Mouse (Mus musculus) CH12.LX (cell line): ENCODE results near the gene Esr1. TPM values are rescaled to one million over a fixed set of nuclear protein-coding genes. Genes with fewer than 3 reads are reported as not detected.

Experiments
- DNase-seq: peaks from one replicate; pipeline ENCODE4 v3.0.0-alpha.2; 2013; ENCODE audit errors: extremely low read depth
- H3K27ac ChIP-seq: 2 replicates; pipeline ENCODE4 v1.5.1; 2012; ENCODE audit warnings: low read depth, mild to moderate bottlenecking, control low read depth, moderate library complexity; ENCODE audit not compliant: insufficient read depth
- H3K27me3 ChIP-seq: replicated peaks from 2 replicates; pipeline ENCODE3; 2012; ENCODE audit warnings: inconsistent platforms
- H3K36me3 ChIP-seq, 2 experiments: replicated peaks in 1 of 2; 2 replicates each; pipeline versions ENCODE3 to v1.6.1; 2012; ENCODE audit warnings: inconsistent platforms in 1 of 2, low read length in 1 of 2, mild to moderate bottlenecking in 1 of 2, mixed read lengths in 1 of 2, moderate library complexity in 1 of 2; ENCODE audit not compliant: control insufficient read depth in 1 of 2, insufficient read depth in 1 of 2
- H3K4me1 ChIP-seq, 2 experiments: 2 replicates each; pipeline ENCODE4 v1.6.1; 2012; ENCODE audit warnings: inconsistent platforms in 1 of 2, moderate library complexity in 1 of 2; ENCODE audit not compliant: insufficient read depth in 2 of 2, control insufficient read depth in 1 of 2
- H3K4me2 ChIP-seq: 2 replicates; pipeline ENCODE4 v1.6.1; 2012; ENCODE audit warnings: low read depth, mild to moderate bottlenecking, control low read depth; ENCODE audit not compliant: poor library complexity, insufficient read depth, severe bottlenecking
- H3K4me3 ChIP-seq, 3 experiments: fragments of 150-350 bp in 1 of 3; sonication (generic) in 1 of 3; replicated peaks in 1 of 3; 2 replicates each; pipeline versions ENCODE3 to v1.5.1; 2011 to 2012; ENCODE audit warnings: low read depth in 2 of 3, low read length in 2 of 3, mild to moderate bottlenecking in 2 of 3, moderate library complexity in 2 of 3, control low read depth in 1 of 3, improper control_type of control experiment in 1 of 3, inconsistent platforms in 1 of 3, mixed read lengths in 1 of 3; ENCODE audit not compliant: poor library complexity in 1 of 3
- H3K79me2 ChIP-seq: replicated peaks from 2 replicates; pipeline ENCODE4 v1.6.1; 2012; ENCODE audit warnings: mild to moderate bottlenecking, moderate library complexity; ENCODE audit not compliant: control insufficient read depth, poor library complexity, insufficient read depth, severe bottlenecking; ENCODE audit errors: extremely low read depth
- H3K9ac ChIP-seq: 2 replicates; pipeline ENCODE4 v1.6.1; 2012; ENCODE audit warnings: low read depth, mild to moderate bottlenecking, control low read depth, moderate library complexity; ENCODE audit not compliant: insufficient read depth
- H3K9me3 ChIP-seq: replicated peaks from 2 replicates; pipeline ENCODE3; 2012; ENCODE audit warnings: low read length, inconsistent platforms, mixed read lengths
- BHLHE40 ChIP-seq: IDR thresholded peaks from 2 replicates; pipeline ENCODE4 v1.6.1; 2011; ENCODE audit warnings: mild to moderate bottlenecking, low read depth, low read length, improper control_type of control experiment
- CHD1 ChIP-seq: IDR thresholded peaks from 2 replicates; pipeline ENCODE4 v1.6.1; 2012; ENCODE audit warnings: low read depth, low read length, improper control_type of control experiment, inconsistent platforms
- CHD2 ChIP-seq: IDR thresholded peaks from 2 replicates; pipeline ENCODE4 v1.6.1; 2011; ENCODE audit warnings: low read length, improper control_type of control experiment
- CTCF ChIP-seq, 2 experiments: IDR thresholded peaks in 1 of 2; conservative IDR thresholded peaks in 1 of 2; 2 replicates each; pipeline ENCODE4 v1.5.1; 2011 to 2012; ENCODE audit warnings: low read depth in 2 of 2, low read length in 2 of 2, improper control_type of control experiment in 1 of 2, inconsistent platforms in 1 of 2, mild to moderate bottlenecking in 1 of 2, moderate library complexity in 1 of 2
- E2F4 ChIP-seq: IDR thresholded peaks from 2 replicates; pipeline ENCODE4 v1.6.1; 2011; ENCODE audit warnings: low read depth, low read length, improper control_type of control experiment; ENCODE audit not compliant: insufficient replicate concordance
- ELF1 ChIP-seq: IDR thresholded peaks from 2 replicates; pipeline ENCODE4 v1.6.1; 2014; ENCODE audit warnings: low read depth, mild to moderate bottlenecking, inconsistent platforms, low read length, improper control_type of control experiment
- EP300 ChIP-seq: IDR thresholded peaks from 2 replicates; pipeline ENCODE4 v1.6.1; 2011; ENCODE audit warnings: low read length, improper control_type of control experiment
- ETS1 ChIP-seq: conservative IDR thresholded peaks from 2 replicates; pipeline ENCODE4 v1.6.1; 2012; ENCODE audit warnings: low read depth, mild to moderate bottlenecking, inconsistent platforms, low read length, improper control_type of control experiment, moderate library complexity
- GABPA ChIP-seq: IDR thresholded peaks from 2 replicates; pipeline ENCODE4 v1.6.1; 2012; ENCODE audit warnings: low read depth, low read length, improper control_type of control experiment, inconsistent platforms; ENCODE audit not compliant: insufficient replicate concordance
- HCFC1 ChIP-seq: IDR thresholded peaks from 2 replicates; pipeline ENCODE4 v1.6.1; 2012; ENCODE audit warnings: low read depth, mild to moderate bottlenecking, inconsistent platforms, low read length, improper control_type of control experiment
- IRF4 ChIP-seq: IDR thresholded peaks from 2 replicates; pipeline ENCODE4 v1.6.1; 2014; ENCODE audit warnings: low read depth, mild to moderate bottlenecking, inconsistent platforms, low read length, improper control_type of control experiment
- JUN ChIP-seq: IDR thresholded peaks from 2 replicates; pipeline ENCODE4 v1.6.1; 2011; ENCODE audit warnings: low read depth, mild to moderate bottlenecking, low read length, improper control_type of control experiment, moderate library complexity; ENCODE audit not compliant: insufficient read depth
- JUND ChIP-seq: conservative IDR thresholded peaks from 2 replicates; pipeline ENCODE4 v1.6.1; 2011; ENCODE audit warnings: low read depth, low read length, improper control_type of control experiment
- KAT2A ChIP-seq: IDR thresholded peaks from 2 replicates; pipeline ENCODE4 v1.6.1; 2012; ENCODE audit warnings: low read length, improper control_type of control experiment, inconsistent platforms; ENCODE audit not compliant: insufficient replicate concordance
- MAFK ChIP-seq: IDR thresholded peaks from 2 replicates; pipeline ENCODE4 v1.6.1; 2011; ENCODE audit warnings: low read length, improper control_type of control experiment; ENCODE audit not compliant: insufficient replicate concordance
- MAX ChIP-seq: IDR thresholded peaks from 2 replicates; pipeline ENCODE4 v1.6.1; 2011; ENCODE audit warnings: low read length, improper control_type of control experiment
- MAZ ChIP-seq: IDR thresholded peaks from 2 replicates; pipeline ENCODE4 v1.6.1; 2012; ENCODE audit warnings: low read depth, mild to moderate bottlenecking, inconsistent platforms, low read length, improper control_type of control experiment, moderate library complexity
- MEF2A ChIP-seq: IDR thresholded peaks from 2 replicates; pipeline ENCODE4 v1.6.1; 2014; ENCODE audit warnings: low read depth, mild to moderate bottlenecking, inconsistent platforms, low read length, improper control_type of control experiment, borderline replicate concordance
- MXI1 ChIP-seq: IDR thresholded peaks from 2 replicates; pipeline ENCODE4 v1.6.1; 2011; ENCODE audit warnings: mild to moderate bottlenecking, low read depth, low read length, improper control_type of control experiment
- MYC ChIP-seq: IDR thresholded peaks from 2 replicates; pipeline ENCODE4 v1.6.1; 2011; ENCODE audit warnings: low read depth, mild to moderate bottlenecking, improper control_type of control experiment, low read length
- NELFE ChIP-seq: IDR thresholded peaks from 2 replicates; pipeline ENCODE4 v1.6.1; 2011; ENCODE audit warnings: low read depth, low read length, improper control_type of control experiment
- NRF1 ChIP-seq: IDR thresholded peaks from 2 replicates; pipeline ENCODE4 v1.6.1; 2014; ENCODE audit warnings: low read depth, mild to moderate bottlenecking, inconsistent platforms, low read length, improper control_type of control experiment, moderate library complexity
- PAX5 ChIP-seq: IDR thresholded peaks from 2 replicates; pipeline ENCODE4 v1.6.1; 2012; ENCODE audit warnings: low read length, inconsistent platforms, mixed read lengths
- POLR2A ChIP-seq: IDR thresholded peaks from 2 replicates; pipeline ENCODE4 v1.6.1; 2011; ENCODE audit warnings: low read depth, mild to moderate bottlenecking, improper control_type of control experiment, low read length
- POLR2AphosphoS2 ChIP-seq: IDR thresholded peaks from 2 replicates; pipeline ENCODE4 v1.6.1; 2011; ENCODE audit warnings: low read depth, low read length, improper control_type of control experiment
- RAD21 ChIP-seq: IDR thresholded peaks from 2 replicates; pipeline ENCODE4 v1.6.1; 2011; ENCODE audit warnings: low read depth, mild to moderate bottlenecking, low read length, improper control_type of control experiment, moderate library complexity
- RCOR1 ChIP-seq: conservative IDR thresholded peaks from 2 replicates; pipeline ENCODE4 v1.6.1; 2012; ENCODE audit warnings: low read depth, mild to moderate bottlenecking, inconsistent platforms, low read length, improper control_type of control experiment
- SIN3A ChIP-seq: IDR thresholded peaks from 2 replicates; pipeline ENCODE4 v1.6.1; 2012; ENCODE audit warnings: low read length, improper control_type of control experiment, inconsistent platforms
- SMC3 ChIP-seq: IDR thresholded peaks from 2 replicates; pipeline ENCODE4 v1.6.1; 2011; ENCODE audit warnings: low read depth, low read length, improper control_type of control experiment
- TBP ChIP-seq: conservative IDR thresholded peaks from 2 replicates; pipeline ENCODE4 v1.6.1; 2011; ENCODE audit warnings: low read depth, low read length, improper control_type of control experiment
- TCF12 ChIP-seq: IDR thresholded peaks from 2 replicates; pipeline ENCODE4 v1.6.1; 2014; ENCODE audit warnings: low read depth, mild to moderate bottlenecking, inconsistent platforms, low read length, improper control_type of control experiment
- UBTF ChIP-seq: IDR thresholded peaks from 2 replicates; pipeline ENCODE4 v1.6.1; 2012; ENCODE audit warnings: low read depth, mild to moderate bottlenecking, inconsistent platforms, low read length, improper control_type of control experiment, moderate library complexity
- USF1 ChIP-seq: IDR thresholded peaks from 2 replicates; pipeline ENCODE4 v1.6.1; 2014; ENCODE audit warnings: low read depth, mild to moderate bottlenecking, inconsistent platforms, low read length, improper control_type of control experiment
- USF2 ChIP-seq: conservative IDR thresholded peaks from 2 replicates; pipeline ENCODE4 v1.6.1; 2011; ENCODE audit warnings: low read depth, low read length, improper control_type of control experiment
- ZC3H11A ChIP-seq: IDR thresholded peaks from 2 replicates; pipeline ENCODE4 v1.6.1; 2012; ENCODE audit warnings: low read depth, mild to moderate bottlenecking, inconsistent platforms, low read length, improper control_type of control experiment
- ZKSCAN1 ChIP-seq: IDR thresholded peaks from 2 replicates; pipeline ENCODE4 v1.6.1; 2012; ENCODE audit warnings: low read depth, inconsistent platforms, low read length, improper control_type of control experiment, borderline replicate concordance
- ZMIZ1 ChIP-seq: IDR thresholded peaks from 2 replicates; pipeline ENCODE4 v1.6.1; 2012; ENCODE audit warnings: low read depth, mild to moderate bottlenecking, inconsistent platforms, low read length, improper control_type of control experiment
- ZNF384 ChIP-seq: IDR thresholded peaks from 2 replicates; pipeline ENCODE4 v1.6.1; 2012; ENCODE audit warnings: low read depth, low read length, improper control_type of control experiment, inconsistent platforms
- dilution Hi-C: fragments of 300-500 bp; cut with MboI; formaldehyde crosslinking; loops from 2 replicates; pipeline ENCODE4 v1.14.3; 2020; ENCODE audit warnings: low sequenced_read_pairs; ENCODE audit not compliant: extremely low pct_unique_long_range_greater_than_20kb, extremely low pct_ligation_motif_present
- in situ Hi-C: fragments of 300-500 bp; cut with MboI; formaldehyde crosslinking; loops from 3 replicates; pipeline ENCODE4 v1.14.3; 2019; ENCODE audit warnings: low sequenced_read_pairs, low pct_ligation_motif_present, low pct_unique_long_range_greater_than_20kb, mixed read lengths
- polyA plus RNA-seq: library from polyadenylated mRNA; unstranded; fragments of >175 nt; gene quantifications from 2 replicates; pipeline ENCODE4 v1.2.1, GENCODE M21; 2012; ENCODE audit warnings: low read depth; ENCODE audit not compliant: insufficient read length
- total RNA-seq, 2 experiments: library from RNA; depleted of rRNA; stranded (reverse); fragments of 300-350 nt in 1 of 2; fragments of >200 nt in 1 of 2; gene quantifications; 2 replicates each; pipeline ENCODE4 v1.2.3; 2012 to 2014

The Esr1 gene
- total and polyA plus RNA-seq, 3 experiments = 0.63 to 1.0 (median 0.64) TPM

DNA sequence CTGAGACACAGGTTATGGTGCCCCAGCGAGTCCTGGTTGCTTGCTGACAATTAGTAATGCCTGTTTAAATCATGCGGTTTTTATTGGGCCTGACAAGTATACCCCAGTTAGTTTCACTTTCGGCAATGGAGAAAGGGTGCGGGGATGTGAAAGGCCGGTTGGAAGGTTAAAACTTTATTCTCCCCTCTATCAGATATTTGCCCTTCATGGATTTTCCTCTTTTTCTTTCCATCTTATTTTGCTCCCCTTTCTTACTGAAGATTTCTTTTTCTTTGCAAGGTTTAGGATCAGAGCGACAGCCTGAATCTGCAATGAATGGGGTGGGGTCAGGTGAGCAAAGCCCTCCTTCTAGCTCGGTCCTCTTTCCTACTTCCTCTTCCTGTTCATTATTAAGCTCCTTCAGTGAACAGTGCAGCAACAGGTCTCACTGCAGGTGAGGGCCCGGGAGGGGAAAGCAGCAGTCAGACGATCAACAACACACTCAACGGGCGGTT is 20.9 kb downstream of the Esr1 start:
- dilution Hi-C loops = no loop called here
- peak overlapping the region; percentile 58 to 72 (median 64) for H3K4me3 ChIP-seq

DNA sequence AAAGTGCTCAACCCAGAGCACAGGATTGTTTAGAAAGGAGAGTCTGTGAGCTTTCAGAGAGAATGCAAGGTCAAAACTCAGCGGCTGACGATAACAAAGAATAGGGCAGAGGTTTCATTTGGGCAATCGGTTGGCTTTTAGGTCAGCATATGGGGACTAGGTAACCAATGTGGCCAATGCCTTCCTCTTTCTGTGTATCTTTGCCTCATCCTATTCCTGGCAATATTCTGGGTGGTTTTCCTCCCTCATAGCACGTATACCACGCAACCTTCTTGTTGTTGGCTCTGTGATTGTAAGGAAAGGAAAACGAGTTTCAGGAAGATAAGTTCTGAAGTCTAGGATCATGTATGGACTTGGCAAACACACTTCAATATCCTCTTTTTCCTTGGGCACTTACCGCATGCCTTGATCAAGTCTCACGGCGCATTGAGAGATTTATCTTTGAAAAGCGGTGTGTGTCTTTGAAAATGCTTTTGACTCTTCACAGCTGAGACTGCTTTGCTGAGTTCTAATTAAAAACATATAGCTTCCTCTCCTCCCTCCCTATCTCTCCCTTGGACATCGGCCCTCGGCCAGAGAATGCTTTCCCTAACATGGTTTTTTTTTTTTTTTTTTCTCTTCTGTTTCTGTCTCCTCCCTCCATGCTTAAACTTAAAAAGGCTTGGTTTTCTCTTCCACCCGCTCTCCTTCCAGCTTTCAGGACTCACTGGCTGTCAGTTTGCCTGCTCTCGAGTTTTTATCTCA is 22.1 kb downstream of the Esr1 start:
- Histone ChIP-seq H3K79me2 (no peaks in the 10 kb centered on the region), H3K27me3 (no peaks in the 10 kb centered on the region), H3K9me3 (no peaks in the 10 kb centered on the region), H3K4me2 (no peak overlapping the region), H3K4me3 (peak overlapping the region in 1 of 3 experiments; percentile 58), H3K9ac (no peak overlapping the region), H3K36me3 (no peaks in the 10 kb centered on the region), H3K4me1 (peaks cover 2 to 14% of the 10 kb centered on the region in 2 experiments; a peak in 3 of 4 replicates), H3K27ac (no peak overlapping the region)
- DNase-seq = no peak
- TF ChIP-seq POLR2A (no peak), MYC (no peak), E2F4 (no peak), MAX (no peak)
- dilution Hi-C loops (no loop called here), in situ Hi-C loops (loop anchor here (25.0 kb wide), 1 partner anchor 354 kb away; no protein-coding TSS in a partner anchor)

More for the DNA sequence above, 20.9 kb downstream of the Esr1 start:
- Histone ChIP-seq H3K27me3 (no peaks in the 10 kb centered on the region), H3K4me2 (peak overlapping the region; percentile 85), H3K9ac (peak overlapping the region; percentile 65), H3K79me2 (no peaks in the 10 kb centered on the region), H3K27ac (no peak overlapping the region), H3K9me3 (no peaks in the 10 kb centered on the region), H3K4me1 (peaks cover 2 to 14% of the 10 kb centered on the region in 2 experiments; a peak in 3 of 4 replicates), H3K36me3 (no peaks in the 10 kb centered on the region)
- TF ChIP-seq JUND (no peak), IRF4 (peak; percentile 65; the same call in 1 of the 2 replicates), PAX5 (no peak), POLR2AphosphoS2 (0 out of 2 replicates have a peak, but pooled peaks have one; percentile 31), ZKSCAN1 (no peak), GABPA (no peak), E2F4 (no peak), USF1 (no peak; the same call in 1 of the 2 replicates), ZC3H11A (no peak), HCFC1 (no peak; the same call in 1 of the 2 replicates), MYC (0 out of 2 replicates have a peak, but pooled peaks have one; percentile 34), SMC3 (no peak), RAD21 (no peak), MAFK (no peak), CTCF (conservative IDR thresholded peaks at IDR 0.05 in 1 of 2, IDR thresholded peaks at IDR 0.05 in 1 of 2; ENCODE audit: low read depth in 2 of 2, low read length in 2 of 2) (no peak), USF2 (no peak), BHLHE40 (no peak; the same call in 1 of the 2 replicates), ZNF384 (no peak), KAT2A (no peak), RCOR1 (no peak), SIN3A (peak; percentile 56; the same call in 1 of the 2 replicates), TCF12 (peak; percentile 61; the same call in 1 of the 2 replicates), POLR2A (peak; percentile 79), CHD2 (no peak), MXI1 (peak; percentile 18; the same call in 1 of the 2 replicates), NELFE (peak; percentile 67; the same call in 1 of the 2 replicates), EP300 (0 out of 2 replicates have a peak, but pooled peaks have one; percentile 8), ETS1 (no peak; the same call in 1 of the 2 replicates), CHD1 (peak; percentile 90), MAX (no peak), UBTF (no peak), TBP (peak; percentile 77; the same call in 1 of the 2 replicates), ELF1 (peak; percentile 82), JUN (no peak), ZMIZ1 (no peak), MAZ (no peak; the same call in 1 of the 2 replicates), NRF1 (no peak), MEF2A (no peak)
- in situ Hi-C loops = loop anchor here (25.0 kb wide), 1 partner anchor 355 kb away; no protein-coding TSS in a partner anchor
- DNase-seq = peak; percentile 62
